Mouse (Mus musculus) embryo, embryonic 10.5 days (tissue): ENCODE measurements around the gene Fads6.

ENCODE experiments used
- DNase-seq: peaks from one replicate; pipeline ENCODE4 v3.0.0-alpha.2; 2015; ENCODE audit warnings: low spot score

Fads6 gene

DNA sequence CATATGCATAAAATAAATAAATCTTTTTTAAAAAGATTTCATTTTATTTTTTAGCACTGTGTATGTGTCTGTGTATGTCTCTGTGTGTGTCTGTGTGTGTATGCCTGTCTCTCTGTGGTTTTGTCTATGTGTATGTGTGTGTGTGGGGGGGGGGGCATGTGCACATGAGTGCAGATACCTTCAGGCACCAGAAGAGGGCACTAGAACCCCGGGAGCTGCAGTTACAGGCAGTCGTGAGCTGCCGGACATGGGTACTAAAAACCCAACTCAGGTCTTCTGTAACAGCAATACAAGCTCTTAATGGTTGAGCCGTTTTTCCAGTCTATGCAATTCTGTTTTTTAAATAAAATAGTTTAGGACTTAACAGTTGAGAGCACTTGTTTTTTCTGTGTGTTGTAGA, 3.3 kb upstream of the Fads6 start:
- no peak for DNase-seq

- DNase-seq = no peak
Measured at GRCm38 (mm10) chr11:115298160-115298559, 697 bp upstream of the Fads6 start.

DNA sequence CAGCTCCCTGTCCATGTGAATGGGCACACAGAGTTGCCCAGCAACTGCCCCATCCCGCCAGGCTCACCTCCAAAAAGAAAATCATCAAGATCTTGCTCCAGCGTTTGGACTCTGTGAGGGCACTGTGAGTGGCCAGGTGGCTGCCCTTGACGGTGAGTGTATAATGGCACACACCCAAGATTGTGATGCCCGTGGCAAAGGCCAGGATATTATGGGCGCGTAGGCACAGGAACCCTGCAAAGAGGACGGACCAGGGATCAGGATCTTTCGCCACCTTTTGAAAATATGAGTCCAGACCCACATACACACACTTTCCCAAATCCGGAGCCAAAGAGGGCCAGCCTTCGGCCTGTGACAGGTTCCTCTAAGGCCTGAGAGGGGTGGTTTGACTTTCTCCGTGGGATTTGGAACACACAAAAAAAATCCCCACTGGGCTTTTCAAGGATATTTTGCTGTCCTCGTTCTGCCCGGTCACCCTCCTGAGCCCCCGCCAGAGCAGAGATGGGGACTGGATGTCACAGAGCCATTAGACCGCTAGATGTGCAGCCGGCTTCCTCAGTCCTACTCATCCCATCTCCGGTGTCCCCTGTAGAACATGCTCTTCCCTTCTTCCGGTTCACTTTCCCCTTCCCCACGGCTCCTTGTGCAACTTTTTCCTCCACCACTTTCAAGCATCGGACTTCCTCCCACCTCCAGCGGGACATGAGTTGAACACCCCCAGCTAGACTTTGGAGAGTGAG, 822 bp downstream of the Fads6 start:
- no peak for DNase-seq

DNA sequence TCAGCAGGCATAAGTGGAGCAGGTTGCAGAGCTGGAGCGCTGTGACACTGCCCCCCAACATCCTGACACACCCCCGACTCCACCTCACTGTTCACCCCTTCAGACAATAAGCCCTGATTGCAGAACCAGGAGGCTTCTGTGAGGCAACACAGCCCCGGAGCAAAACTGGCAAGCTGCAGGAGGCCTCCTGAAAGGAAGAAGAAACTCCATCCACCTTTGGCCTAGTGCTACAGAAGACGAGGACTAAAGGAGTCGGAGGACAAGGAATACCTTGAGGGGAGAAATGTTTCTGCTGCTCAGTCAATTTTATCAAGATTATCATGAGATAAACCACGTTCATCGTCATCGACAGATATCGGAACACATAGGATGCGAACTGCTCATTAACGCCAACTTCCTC, 1.5 kb downstream of the Fads6 start:
- no peak for DNase-seq

DNA sequence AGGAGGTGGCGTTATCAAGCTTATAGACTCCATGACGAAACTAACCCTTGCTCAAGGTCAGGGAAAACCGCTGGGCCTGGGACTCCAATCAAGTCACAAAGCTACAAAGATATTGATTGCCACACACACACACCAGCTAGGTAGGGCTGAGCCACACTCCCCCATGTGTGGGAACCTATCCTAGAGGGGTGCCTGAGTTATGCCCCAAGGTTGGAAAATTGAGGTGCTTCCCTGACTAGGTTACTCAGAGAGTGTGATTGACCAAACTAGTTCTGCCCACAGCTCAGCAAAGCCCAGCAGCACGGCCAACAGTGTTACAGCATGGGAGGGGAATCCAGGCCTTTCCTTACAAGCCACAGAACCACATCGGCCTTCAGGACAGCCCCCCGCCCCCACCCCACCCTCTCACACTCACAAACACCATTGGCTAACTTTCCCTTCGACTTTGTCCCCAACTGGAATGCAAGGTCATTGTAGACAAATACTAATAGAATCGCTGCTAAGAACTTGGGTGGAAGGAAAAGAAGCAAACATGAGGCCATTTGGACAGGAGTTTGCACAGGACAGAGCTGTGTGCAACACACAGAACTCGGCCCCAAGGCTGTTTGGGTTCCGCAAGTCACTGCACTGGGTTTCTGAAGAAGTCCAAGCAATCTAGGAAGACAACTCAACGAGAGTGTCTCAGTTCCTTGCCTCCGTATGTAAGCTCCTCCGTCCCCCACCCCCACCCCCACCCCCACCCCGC, 4.7 kb downstream of the Fads6 start:
- no peak for DNase-seq

DNA sequence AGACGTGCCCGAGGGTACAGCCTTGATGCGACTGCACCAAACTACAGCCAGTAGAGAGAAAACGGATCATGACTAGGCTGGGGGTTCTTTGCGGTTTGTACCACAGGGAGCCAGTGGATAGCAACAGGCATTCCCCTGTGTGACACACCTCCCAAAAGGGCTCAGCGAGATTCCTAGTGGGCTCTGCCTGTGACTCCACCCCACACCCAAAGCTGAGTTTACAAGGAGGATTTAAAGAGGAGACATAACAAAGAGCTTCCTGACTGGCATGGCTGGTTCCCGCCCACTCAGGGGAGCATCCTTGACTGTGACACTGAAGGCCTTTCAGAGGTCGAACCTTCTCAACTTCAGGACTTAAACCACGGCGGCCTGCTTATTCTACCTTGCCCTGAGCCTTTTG, 6.0 kb downstream of the Fads6 start:
- DNase-seq = no peak

GRCm38 (mm10) chr11:115290919-115291318, 6.5 kb downstream of the Fads6 start:
- no peak for DNase-seq

DNA sequence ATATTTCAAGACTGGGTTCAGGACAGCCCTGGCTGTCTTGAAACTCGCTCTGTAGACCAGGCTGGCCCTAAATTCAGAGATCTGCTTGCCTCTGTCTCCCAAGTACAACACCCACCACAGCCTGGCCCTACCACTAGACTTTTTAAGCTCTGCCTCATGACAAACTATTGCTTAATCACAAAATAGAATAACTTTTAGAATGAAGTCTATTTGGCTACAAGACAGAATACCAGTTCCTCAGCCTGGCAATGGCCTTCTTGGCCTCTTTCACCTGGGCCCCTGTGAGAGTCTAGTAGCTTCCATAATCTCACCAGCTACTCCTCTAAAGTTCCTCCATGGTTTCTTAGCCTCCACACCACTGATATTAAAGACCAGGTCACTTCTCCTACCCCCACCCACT, 7.1 kb downstream of the Fads6 start:
- no peak for DNase-seq

GRCm38 (mm10) chr11:115289885-115290284, 7.6 kb downstream of the Fads6 start:
- no peak for DNase-seq

DNA sequence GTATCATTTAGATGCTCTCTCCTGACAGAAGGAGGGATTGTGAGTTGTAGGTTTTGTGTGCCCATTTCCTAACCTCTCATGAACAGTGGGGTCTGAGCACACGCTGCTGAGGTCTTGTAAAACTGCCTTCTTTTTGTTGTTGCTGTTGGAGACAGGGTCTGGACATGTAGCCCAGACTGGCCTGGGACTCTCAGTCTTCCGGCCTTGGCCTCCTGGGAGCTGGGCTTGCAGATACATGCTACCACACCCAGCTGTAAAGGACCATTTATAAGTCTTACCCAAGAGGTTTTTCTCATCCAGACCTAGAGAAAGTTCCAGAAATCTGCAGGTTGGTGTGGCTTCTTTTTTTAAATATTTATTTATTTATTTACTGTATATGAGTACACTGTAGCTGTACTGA, 9.2 kb downstream of the Fads6 start:
- no peak for DNase-seq

DNA sequence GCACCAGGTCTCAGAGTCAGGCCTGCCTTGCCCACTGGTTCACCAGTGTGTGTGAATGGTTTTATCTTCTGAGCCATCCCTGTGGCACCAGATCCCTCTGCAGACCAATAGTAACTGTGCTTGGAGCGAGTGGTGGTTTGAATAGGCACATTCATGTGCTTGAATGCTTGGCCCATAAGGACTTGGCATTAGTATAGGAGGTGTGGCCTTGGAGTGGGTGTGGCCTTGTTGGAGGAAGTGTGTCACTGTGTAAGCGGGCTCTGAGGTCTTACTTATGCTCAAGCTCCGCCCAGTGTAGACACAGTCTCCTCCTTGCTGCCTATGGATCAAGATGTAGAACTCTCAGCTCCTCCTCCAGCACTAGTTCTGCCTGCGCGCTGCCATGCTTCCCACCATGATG, 10.1 kb downstream of the Fads6 start:
- DNase-seq = no peak

GRCm38 (mm10) chr11:115286201-115286993, 11.1 kb downstream of the Fads6 start:
- DNase-seq = no peak

- DNase-seq = no peak
Measured at GRCm38 (mm10) chr11:115285282-115285681, 12.2 kb downstream of the Fads6 start.

DNA sequence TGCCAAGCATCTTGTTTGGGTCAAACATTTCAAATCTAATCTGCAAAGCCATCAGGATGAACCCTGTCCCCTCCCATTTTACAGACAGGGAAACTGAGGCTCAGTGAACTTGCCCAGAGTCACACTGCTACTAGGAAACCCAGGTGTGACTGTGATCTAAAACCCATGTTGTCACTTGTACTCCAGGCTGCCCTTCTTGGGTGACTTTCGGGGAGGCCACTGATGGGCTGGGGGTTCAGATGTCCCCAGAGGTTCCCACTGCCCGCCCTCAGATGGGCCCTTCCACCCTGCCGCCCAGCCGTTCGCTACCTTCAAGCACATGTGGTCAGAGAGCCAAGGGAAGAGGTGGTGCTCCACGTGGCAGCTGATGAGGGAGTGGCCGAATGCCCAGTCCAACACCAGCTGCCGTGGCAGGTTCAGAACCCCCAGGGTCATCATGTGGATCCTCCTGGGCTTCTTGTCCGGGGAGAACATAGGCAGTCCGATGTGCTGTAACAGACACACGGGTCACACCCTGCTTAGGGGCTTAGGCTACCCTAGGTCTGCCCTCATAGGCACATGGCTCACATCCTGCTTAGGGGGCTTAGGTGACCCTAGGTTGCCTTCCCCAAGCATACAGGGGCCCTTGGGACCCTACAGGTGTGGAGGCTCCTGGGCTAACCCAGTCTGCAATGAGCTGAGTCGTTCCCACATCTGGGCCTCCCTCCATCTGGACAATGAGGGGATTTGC, 13.4 kb downstream of the Fads6 start:
- DNase-seq = no peak

DNA sequence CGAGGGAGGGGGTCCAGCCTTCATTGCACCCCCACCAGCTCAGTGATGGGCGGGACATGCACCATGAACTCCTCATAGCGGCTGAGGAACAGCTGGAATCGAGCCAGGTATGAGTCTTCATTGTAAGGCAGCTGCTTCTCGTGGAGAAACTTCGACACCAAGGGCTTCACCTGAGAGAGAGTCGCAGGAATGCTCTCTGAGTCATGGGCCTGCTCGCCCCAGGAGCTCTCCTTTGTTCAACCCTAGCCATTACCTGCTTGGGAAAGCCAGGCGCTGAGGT, 14.0 kb downstream of the Fads6 start:
- DNase-seq = no peak

GRCm38 (mm10) chr11:115282723-115283485, 14.6 kb downstream of the Fads6 start:
- no peak for DNase-seq

GRCm38 (mm10) chr11:115282295-115282694, 15.2 kb downstream of the Fads6 start:
- no peak for DNase-seq

DNA sequence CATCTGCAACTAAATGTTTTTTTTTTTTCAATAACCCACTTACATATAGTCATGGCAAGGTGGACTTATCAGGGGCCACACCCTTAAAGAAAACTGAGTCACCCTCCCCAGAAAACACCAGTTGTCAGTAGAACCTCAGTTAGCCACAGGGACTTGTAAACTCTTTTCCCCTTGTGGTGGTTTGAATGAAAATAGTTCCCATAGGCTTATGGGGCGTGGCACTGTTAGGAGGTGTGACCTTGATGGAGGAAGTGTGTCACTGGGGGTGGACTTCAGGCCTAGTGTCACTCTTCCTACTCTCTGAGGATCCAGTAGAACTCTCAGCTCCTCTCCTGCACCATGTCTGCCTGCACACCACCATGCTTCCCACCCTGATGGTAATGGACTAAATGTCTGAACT, 17.7 kb downstream of the Fads6 start:
- no peak for DNase-seq

- no peak for DNase-seq
Measured at GRCm38 (mm10) chr11:115278176-115278575, 19.3 kb downstream of the Fads6 start.

DNA sequence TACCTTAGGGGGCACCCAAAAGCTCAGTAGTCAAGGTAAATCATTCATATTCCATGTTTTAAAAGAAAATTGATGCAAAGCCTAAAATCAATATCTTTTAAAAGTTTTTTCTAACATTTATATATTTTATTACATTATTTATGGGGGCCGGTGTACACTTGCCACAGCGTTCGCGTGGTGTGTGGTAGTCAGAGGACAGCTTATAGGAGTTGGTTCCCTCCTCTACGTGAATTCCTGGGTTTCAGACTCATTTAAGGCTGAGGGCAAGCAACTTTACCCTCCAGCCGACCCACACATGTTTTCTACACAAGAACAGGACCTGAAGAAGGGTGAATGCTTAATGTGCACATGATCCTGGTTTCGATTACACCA, 19.9 kb downstream of the Fads6 start:
- DNase-seq = no peak

GRCm38 (mm10) chr11:115276780-115277603, 20.5 kb downstream of the Fads6 start, which contains the start of gene Fdxr:
Gene Fdxr (minus strand): TSS chr11:115277050.
- peak; percentile 100 for DNase-seq
